Mouse (Mus musculus): Measurements from ENCODE around the gene Clic5.

DNA sequence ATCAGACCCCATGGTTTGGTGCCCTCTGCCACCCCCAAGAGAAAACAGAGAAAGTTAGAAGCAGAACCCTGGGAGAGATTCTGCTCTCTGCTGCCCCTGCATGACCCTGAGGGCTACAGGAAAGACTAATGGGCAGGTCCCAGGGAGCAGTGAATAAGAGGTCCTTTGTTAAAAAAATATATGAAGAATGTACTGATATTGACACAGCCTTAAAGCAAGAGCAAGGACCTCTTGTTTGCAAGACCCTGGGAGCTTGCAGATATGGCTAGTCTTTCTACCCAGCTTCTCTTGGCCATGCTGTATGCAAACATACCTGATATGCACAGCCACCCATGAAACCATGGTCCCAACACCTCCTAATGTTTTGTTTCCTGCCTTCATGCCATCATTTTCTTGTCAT is 86.4 kb downstream of the Clic5 start:
- TF ChIP-seq POLR2A (IDR thresholded peaks at IDR 0.05; ENCODE audit: extremely low read depth, insufficient read depth, low read length) (no peak), CTCF (IDR thresholded peaks at IDR 0.05; ENCODE audit: low read depth, low read length) (no peak)
